Mouse (Mus musculus) liver, embryonic 13.5 days (tissue): ENCODE measurements at regions not wholly inside any gene's neighbourhood (a gene's known extent, or its start where the extent isn't known, plus 50 kb on each side); places are given as distances from the start of the nearest gene placed in this dataset.

Experiments used
- ATAC-seq: fragments of 200-750 bp; cut with Nextera tagmentation; 2 replicates; pipeline ENCODE4 v1.8.0; 2017; ENCODE audit warnings: low read depth, mild to moderate bottlenecking, moderate number of reproducible peaks, moderate library complexity
- DNase-seq: peaks from one replicate; pipeline ENCODE4 v3.0.0; 2022
- H3K27ac ChIP-seq: fragments of 300-500 bp; sonication (generic); 2 replicates; pipeline ENCODE4 v1.5.1; 2015; ENCODE audit warnings: moderate library complexity, mild to moderate bottlenecking, inconsistent platforms
- H3K27me3 ChIP-seq: fragments of 300-500 bp; sonication (generic); 2 replicates; pipeline ENCODE4 v1.6.1; 2015; ENCODE audit warnings: mild to moderate bottlenecking, inconsistent platforms
- H3K36me3 ChIP-seq: fragments of 300-500 bp; sonication (generic); 2 replicates; pipeline ENCODE4 v1.6.1; 2015; ENCODE audit warnings: mild to moderate bottlenecking, inconsistent platforms
- H3K4me1 ChIP-seq: fragments of 300-500 bp; sonication (generic); replicated peaks from 2 replicates; pipeline ENCODE4 v1.6.1; 2015; ENCODE audit warnings: inconsistent platforms
- H3K4me2 ChIP-seq: fragments of 300-500 bp; sonication (generic); 2 replicates; pipeline ENCODE4 v1.6.1; 2015; ENCODE audit warnings: inconsistent platforms, mild to moderate bottlenecking, moderate library complexity
- H3K4me3 ChIP-seq: fragments of 300-500 bp; sonication (generic); replicated peaks from 2 replicates; pipeline ENCODE4 v1.5.1; 2015; ENCODE audit warnings: mild to moderate bottlenecking, inconsistent platforms
- H3K9ac ChIP-seq: fragments of 300-500 bp; sonication (generic); 2 replicates; pipeline ENCODE4 v1.6.1; 2015; ENCODE audit warnings: mild to moderate bottlenecking, inconsistent platforms
- H3K9me3 ChIP-seq: fragments of 300-500 bp; sonication (generic); replicated peaks from 2 replicates; pipeline ENCODE4 v1.6.1; 2016; ENCODE audit warnings: inconsistent platforms
- WGBS: fragments of 180-500 bp; shearing (Covaris S2); methylation state at CpG from one replicate; pipeline ENCODE4 v1.1.7; 2015; ENCODE audit not compliant: insufficient replicate concordance; 5-methylcytosine and 5-hydroxymethylcytosine counted together

DNA sequence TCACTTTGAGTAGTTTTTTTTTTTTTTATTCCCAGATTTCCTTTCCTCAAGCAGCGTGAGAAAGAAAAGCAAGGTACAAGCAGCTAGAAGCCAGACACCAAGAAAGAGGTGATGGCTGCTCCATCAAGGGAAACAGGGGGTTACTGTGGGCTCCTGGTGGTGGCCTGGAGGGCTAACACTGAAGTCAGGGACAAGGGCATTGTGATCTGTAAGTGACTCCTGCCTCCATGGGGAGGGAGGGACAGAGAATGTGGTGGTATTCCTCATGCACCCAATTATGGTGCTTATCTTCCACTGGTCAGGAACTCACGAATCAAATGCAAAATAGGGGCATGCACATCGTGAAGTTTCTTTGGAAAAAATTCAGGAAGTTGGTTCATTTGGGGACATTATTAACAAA is 247.4 kb upstream of the Tsc22d2 start:
- Histone ChIP-seq H3K36me3 (no peaks in the 10 kb centered on the region), H3K27ac (no peak overlapping the region), H3K27me3 (no peaks in the 10 kb centered on the region), H3K9me3 (no peaks in the 10 kb centered on the region), H3K4me3 (no peak overlapping the region), H3K9ac (no peak overlapping the region), H3K4me1 (no peaks in the 10 kb centered on the region), H3K4me2 (no peak overlapping the region)
- 56% methylated on average over 3 of the region's 3 CpGs for WGBS
- no peak for DNase-seq
- no peak for ATAC-seq

DNA sequence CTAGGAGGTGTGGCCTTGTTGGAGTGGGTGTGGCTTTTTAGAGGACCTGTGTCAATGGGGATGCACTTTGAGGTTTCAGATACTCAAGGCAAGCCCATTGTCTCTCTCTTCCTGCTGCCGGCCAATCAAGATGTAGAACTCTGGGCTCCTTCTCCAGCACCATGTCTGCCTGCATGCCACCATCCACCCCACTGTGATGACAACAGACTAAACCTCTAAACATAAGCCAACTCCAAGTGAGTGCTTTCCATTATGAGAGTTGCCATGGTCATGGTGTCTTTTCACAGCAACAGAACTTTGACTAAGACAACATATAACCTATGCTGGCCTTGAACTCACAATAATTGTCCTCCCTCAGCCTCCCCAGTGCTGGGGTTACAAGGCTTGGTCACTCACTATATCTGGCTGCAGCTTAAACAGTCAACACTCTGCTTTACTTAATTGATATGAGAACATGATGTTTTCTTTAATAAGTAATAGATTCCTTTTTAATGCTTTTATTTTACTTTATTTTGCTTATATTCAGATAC is 246.7 kb upstream of the Tsc22d2 start:
- no peaks in the 10 kb centered on the region for H3K9me3 ChIP-seq
- H3K4me2 ChIP-seq, result no peak overlapping the region
- no peaks in the 10 kb centered on the region for H3K36me3 ChIP-seq
- H3K9ac ChIP-seq, result no peak overlapping the region
- no peak overlapping the region for H3K27ac ChIP-seq
- H3K27me3 ChIP-seq, result no peaks in the 10 kb centered on the region
- no peak overlapping the region for H3K4me3 ChIP-seq
- WGBS, result 58% methylated on average over 1 of the region's 1 CpGs
- no peak for ATAC-seq
- H3K4me1 ChIP-seq, result no peaks in the 10 kb centered on the region
- no peak for DNase-seq

DNA sequence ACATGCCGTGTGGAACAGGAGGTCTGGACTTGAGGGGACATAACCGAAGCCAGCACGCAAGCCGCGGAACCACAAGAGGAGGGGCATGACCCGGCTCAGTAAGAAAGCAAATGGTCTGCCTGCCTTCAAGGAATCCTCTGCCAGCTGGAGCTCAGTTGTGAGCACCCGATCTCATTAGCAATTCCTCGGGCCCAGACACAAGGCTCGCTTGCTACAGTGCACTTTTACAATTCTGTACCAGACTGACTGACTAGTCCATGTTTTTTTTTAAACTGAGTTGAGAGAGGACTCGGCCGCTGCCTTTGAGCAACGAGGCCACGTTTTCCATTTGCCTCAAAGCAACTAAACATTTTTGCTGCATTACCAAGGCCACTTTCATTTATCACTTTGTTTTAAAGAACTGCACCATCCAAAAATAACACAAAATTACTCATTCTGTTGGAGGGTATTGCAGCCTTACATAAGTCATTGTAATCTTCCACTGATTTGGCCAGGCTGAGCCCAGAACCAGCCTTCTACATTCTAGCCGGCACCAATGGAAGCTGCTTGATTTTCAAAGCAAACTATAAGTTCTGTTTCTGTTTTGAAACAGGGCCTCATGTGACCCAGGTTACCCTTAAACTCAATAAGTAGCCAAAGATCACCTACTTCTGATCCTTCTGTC is 245.9 kb upstream of the Tsc22d2 start:
- Histone ChIP-seq H3K9ac (no peak overlapping the region), H3K27me3 (no peaks in the 10 kb centered on the region), H3K36me3 (no peaks in the 10 kb centered on the region), H3K9me3 (no peaks in the 10 kb centered on the region), H3K4me1 (no peaks in the 10 kb centered on the region), H3K27ac (no peak overlapping the region), H3K4me2 (no peak overlapping the region), H3K4me3 (no peak overlapping the region)
- no peak for DNase-seq
- no peak for ATAC-seq
- WGBS, result 68% methylated on average over 14 of the region's 14 CpGs

DNA sequence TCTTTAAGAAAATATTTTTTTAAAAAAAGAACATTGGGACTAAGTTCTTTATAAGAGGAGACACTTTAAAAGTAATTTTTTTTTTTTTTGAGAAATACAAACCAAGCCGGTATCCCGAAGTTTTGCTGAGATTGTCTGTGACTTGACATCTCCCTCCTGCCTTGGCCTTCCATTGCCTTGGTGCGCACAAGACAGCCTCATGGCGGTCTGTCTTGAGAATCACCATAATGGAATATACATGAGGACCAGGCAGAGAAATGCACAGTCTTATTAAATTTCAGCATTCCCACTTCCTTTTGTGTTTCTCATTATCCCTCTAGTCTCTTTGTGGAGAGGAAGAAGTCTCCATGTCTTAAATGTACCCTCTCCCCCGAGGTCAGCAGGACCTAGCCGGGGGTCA is 244.7 kb upstream of the Tsc22d2 start:
- no peak overlapping the region for H3K4me3 ChIP-seq

DNA sequence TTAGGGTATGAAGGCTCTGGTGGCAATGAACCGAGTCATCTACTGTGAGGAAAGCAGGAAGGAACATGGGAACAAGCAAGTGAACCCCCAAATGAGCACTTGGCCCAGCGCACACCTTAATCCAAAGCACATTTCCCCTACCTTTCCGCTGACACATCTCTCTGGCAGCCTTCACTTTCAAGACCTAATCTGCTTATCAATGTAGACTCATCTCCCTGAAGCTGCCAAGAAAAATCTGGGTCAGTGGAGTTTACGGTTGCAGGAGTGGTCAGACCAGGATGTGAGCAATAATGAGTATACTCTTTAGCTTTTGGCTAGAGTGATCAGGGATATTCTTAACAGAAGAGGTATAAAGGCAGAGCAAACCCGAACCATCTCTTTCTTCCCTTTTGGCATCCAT is 242.4 kb upstream of the Tsc22d2 start:
- Histone ChIP-seq H3K4me3 (no peak overlapping the region), H3K27me3 (no peaks in the 10 kb centered on the region), H3K9me3 (no peaks in the 10 kb centered on the region), H3K36me3 (no peaks in the 10 kb centered on the region), H3K9ac (no peak overlapping the region), H3K4me2 (no peak overlapping the region), H3K4me1 (no peaks in the 10 kb centered on the region), H3K27ac (no peak overlapping the region)
- DNase-seq (no peak), ATAC-seq (no peak)
- 68% methylated on average over 5 of the region's 5 CpGs for WGBS

More for the DNA sequence above, 244.7 kb upstream of the Tsc22d2 start:
- Histone ChIP-seq H3K27me3 (no peaks in the 10 kb centered on the region), H3K9me3 (no peaks in the 10 kb centered on the region), H3K9ac (no peak overlapping the region), H3K4me2 (no peak overlapping the region), H3K27ac (no peak overlapping the region), H3K4me1 (no peaks in the 10 kb centered on the region), H3K36me3 (no peaks in the 10 kb centered on the region)
- DNase-seq, result no peak
- 63% methylated on average over 6 of the region's 6 CpGs for WGBS
- no peak for ATAC-seq

DNA sequence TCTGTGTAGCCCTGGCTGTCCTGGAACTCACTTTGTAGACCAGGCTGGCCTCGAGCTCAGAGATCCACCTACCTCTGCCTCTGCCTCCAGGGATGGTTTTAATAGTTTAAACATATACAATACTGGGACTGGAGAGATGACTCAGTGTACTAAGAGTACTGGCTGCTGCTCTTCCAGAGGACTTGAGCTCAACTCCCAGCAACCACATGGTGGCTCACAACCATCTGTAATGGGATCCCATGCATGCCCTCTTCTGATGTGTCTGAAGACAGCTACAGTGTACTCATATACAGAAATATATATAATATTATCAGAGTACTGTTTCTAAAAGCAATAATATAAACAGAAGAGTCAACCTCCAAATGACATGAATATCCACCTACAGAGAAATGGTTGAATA is 240.7 kb upstream of the Tsc22d2 start:
- Histone ChIP-seq H3K27me3 (no peaks in the 10 kb centered on the region), H3K9ac (no peak overlapping the region), H3K4me2 (no peak overlapping the region), H3K4me1 (no peaks in the 10 kb centered on the region), H3K4me3 (no peak overlapping the region), H3K27ac (no peak overlapping the region), H3K36me3 (no peaks in the 10 kb centered on the region), H3K9me3 (no peaks in the 10 kb centered on the region)
- ATAC-seq, result no peak
- no peak for DNase-seq
- WGBS, result 45% methylated on average over 1 of the region's 1 CpGs

DNA sequence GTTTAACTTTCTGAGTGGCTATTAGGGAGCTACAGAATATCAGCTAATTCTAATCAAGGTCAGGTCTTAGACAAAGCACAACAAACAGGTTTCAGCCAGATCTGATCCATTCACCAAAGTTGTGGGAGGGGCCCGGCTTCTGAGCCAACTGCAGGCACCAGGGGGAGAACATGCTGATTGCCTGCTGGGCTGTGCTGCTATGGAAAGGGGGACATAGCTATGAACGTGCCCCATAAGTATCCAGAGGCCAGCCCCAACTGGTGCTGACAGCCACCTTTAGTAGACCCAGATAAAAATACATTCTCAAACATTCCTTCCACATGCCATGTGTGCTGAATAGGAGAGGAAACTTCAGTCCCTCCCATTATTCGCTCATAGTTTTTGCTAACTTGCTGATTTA is 232.8 kb upstream of the Tsc22d2 start:
- ATAC-seq, result no peak

DNA sequence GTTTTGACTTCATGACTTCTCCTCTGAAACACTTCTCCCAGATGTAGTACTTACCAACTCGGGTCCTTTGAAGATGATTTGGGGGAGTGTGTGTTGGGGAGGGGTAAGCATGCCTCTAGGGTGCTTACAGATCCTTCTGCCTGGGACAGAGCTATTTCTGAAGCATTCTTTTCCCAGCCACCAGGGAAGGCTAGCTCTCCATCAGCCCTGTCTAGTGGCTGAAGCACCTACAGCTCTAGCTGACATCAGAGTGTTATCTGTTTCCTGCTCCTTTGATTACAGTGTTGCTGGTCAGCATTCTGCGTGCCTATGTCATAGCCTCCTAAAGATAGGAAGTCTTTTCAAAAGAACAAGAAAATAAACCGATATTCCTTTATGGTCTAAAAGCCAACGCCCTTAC is 232.2 kb upstream of the Tsc22d2 start:
- Histone ChIP-seq H3K4me3 (no peak overlapping the region), H3K36me3 (no peaks in the 10 kb centered on the region), H3K9me3 (no peaks in the 10 kb centered on the region), H3K27me3 (no peaks in the 10 kb centered on the region), H3K4me1 (no peaks in the 10 kb centered on the region), H3K9ac (no peak overlapping the region), H3K4me2 (no peak overlapping the region), H3K27ac (no peak overlapping the region)
- DNase-seq, result no peak
- ATAC-seq, result no peak
- WGBS, result 40% methylated on average over 4 of the region's 4 CpGs

More for the DNA sequence above, 232.8 kb upstream of the Tsc22d2 start:
- Histone ChIP-seq H3K27ac (no peak overlapping the region), H3K4me1 (no peaks in the 10 kb centered on the region), H3K9me3 (no peaks in the 10 kb centered on the region), H3K4me3 (no peak overlapping the region), H3K9ac (no peak overlapping the region), H3K27me3 (no peaks in the 10 kb centered on the region), H3K36me3 (no peaks in the 10 kb centered on the region), H3K4me2 (no peak overlapping the region)
- WGBS, result 48% methylated on average over 3 of the region's 3 CpGs
- DNase-seq, result no peak

DNA sequence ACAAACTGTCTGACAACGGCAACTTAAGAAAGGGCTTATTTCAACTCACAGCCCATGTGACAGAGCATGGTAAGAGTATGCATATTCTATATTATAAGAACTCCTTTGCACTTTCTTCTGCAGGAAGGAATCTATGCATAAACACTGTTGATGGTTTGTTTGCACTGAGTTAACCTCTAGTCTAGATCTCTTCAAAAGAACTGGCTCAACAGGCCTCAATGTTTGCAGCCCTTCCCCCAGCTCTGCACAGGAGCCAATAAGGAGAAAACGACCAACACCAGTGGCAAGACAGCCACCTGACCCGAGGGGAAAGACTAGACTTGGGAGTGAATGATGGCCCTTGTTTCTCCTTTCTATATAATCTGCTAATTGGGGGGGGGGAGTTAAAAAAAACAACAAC is 231.2 kb upstream of the Tsc22d2 start:
- no peak overlapping the region for H3K4me3 ChIP-seq
- H3K9me3 ChIP-seq, result no peaks in the 10 kb centered on the region
- H3K36me3 ChIP-seq, result no peaks in the 10 kb centered on the region
- DNase-seq, result no peak
- H3K27me3 ChIP-seq, result no peaks in the 10 kb centered on the region
- H3K27ac ChIP-seq, result no peak overlapping the region
- no peak overlapping the region for H3K9ac ChIP-seq
- no peak for ATAC-seq
- WGBS, result 37% methylated on average over 3 of the region's 3 CpGs
- H3K4me2 ChIP-seq, result no peak overlapping the region
- H3K4me1 ChIP-seq, result no peaks in the 10 kb centered on the region

DNA sequence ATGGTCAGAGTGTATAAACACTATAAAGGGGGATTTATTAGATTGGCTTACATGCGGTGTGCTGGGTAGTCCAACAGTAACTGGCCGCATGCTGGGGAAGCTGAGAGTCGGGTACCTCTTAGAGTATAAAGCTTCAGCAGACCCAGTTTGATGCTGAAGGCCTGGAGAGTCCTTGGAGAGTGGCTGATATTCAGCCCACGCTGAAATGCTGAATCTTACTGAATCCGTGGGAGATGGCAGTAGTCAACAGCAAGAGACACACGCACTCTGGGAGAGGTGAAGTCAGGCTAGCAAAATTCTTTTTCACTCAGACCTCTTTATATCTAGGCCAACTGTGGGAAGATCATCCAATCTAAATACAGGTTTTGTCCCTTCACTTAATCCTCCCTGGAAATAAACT is 214.1 kb upstream of the Tsc22d2 start:
- ATAC-seq, result no peak

DNA sequence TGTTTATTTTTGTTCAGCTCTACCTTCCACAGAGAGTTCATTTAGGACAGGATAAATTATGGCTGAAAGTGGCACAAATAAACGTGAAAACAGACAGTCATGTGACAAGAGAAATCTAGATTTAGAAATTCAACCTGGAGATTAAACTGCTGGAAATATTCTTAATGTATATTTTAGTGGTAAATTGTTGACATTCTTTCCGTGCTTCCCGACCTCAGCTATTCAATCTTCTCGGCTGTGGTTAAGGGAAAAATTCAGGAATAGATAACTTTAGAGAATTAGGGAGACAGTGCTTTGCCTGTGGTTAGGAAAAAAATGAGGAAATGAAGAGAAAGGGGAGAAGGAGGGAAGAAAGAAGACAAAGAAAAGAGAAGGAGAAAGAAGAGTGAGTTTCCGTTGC is 211.7 kb upstream of the Tsc22d2 start:
- Histone ChIP-seq H3K9me3 (no peaks in the 10 kb centered on the region), H3K27me3 (no peaks in the 10 kb centered on the region), H3K4me3 (no peak overlapping the region), H3K4me1 (no peaks in the 10 kb centered on the region), H3K4me2 (no peak overlapping the region), H3K36me3 (no peaks in the 10 kb centered on the region), H3K9ac (no peak overlapping the region), H3K27ac (no peak overlapping the region)
- 43% methylated on average over 5 of the region's 5 CpGs for WGBS
- ATAC-seq (no peak), DNase-seq (no peak)

More for the DNA sequence above, 214.1 kb upstream of the Tsc22d2 start:
- no peaks in the 10 kb centered on the region for H3K4me1 ChIP-seq
- H3K27me3 ChIP-seq, result no peaks in the 10 kb centered on the region
- H3K4me3 ChIP-seq, result no peak overlapping the region
- H3K9me3 ChIP-seq, result no peaks in the 10 kb centered on the region
- H3K36me3 ChIP-seq, result no peaks in the 10 kb centered on the region
- no peak overlapping the region for H3K4me2 ChIP-seq
- DNase-seq, result no peak
- no peak overlapping the region for H3K9ac ChIP-seq
- H3K27ac ChIP-seq, result no peak overlapping the region
- 63% methylated on average over 6 of the region's 6 CpGs for WGBS

DNA sequence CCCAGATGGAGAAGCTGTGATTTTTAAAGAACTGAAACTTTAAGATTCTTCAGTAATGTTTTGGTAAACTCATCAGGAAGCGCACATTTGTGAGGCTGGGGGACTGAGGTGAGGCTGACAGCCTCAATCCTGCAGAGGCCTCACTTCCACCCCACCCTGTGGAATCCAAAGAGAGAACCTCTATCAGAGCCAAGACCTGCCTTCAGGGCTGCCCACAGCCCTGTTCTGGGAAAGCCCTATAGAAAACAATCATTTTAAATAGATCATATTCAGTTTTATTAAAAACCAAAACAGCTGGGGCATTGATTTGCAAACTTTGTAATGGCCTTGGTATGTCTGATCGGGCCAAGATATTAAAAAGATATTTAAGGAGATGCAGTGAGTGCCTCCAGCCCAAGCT is 210.7 kb upstream of the Tsc22d2 start:
- Histone ChIP-seq H3K4me3 (no peak overlapping the region), H3K27ac (no peak overlapping the region), H3K4me2 (no peak overlapping the region), H3K9ac (no peak overlapping the region), H3K36me3 (no peaks in the 10 kb centered on the region), H3K9me3 (no peaks in the 10 kb centered on the region), H3K4me1 (no peaks in the 10 kb centered on the region), H3K27me3 (no peaks in the 10 kb centered on the region)
- DNase-seq (no peak), ATAC-seq (no peak)
- 63% methylated on average over 2 of the region's 2 CpGs for WGBS
